Mouse (Mus musculus): ENCODE measurements around the gene Parp3. TPM values are rescaled to one million over a fixed set of nuclear protein-coding genes. Genes with fewer than 3 reads are reported as not detected.

Parp3 gene
- total and polyA plus RNA-seq, 3 experiments = 2.2 to 5.0 TPM; not detected in 1

DNA sequence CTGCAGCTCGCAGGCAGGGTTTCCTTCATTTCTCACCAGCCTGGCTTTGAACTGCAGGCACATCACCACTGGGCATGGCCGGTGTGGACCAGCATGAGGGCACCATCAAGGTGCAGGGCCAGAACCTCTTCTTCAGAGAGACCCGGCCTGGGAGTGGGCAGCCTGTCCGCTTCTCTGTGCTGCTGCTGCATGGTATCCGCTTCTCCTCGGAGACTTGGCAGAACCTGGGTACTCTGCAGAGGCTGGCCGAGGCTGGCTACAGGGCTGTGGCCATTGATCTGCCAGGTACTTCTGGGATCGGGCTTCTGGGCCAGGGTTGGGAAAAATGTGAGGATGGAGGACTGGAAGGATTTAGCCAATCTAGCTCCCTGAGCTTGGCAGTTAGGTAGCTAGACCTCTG is 26.8 kb downstream of the Parp3 start:
- H3K27ac ChIP-seq (ENCODE audit: control insufficient read depth, low read depth, low read length) = no peak overlapping the region
- H3K36me3 ChIP-seq (ENCODE audit: control insufficient read depth in 1 of 2, insufficient read depth in 2 of 2, low read length in 2 of 2) = peaks cover 0 to 4% of the 10 kb centered on the region in 2 experiments; a peak in 2 of 4 replicates
- no peak overlapping the region for H3K4me3 ChIP-seq (ENCODE audit: control insufficient read depth in 1 of 2, insufficient read depth in 1 of 2, low read depth in 2 of 2, low read length in 2 of 2)
- TF ChIP-seq MEF2A (IDR thresholded peaks at IDR 0.05; ENCODE audit: extremely low read depth, insufficient replicate concordance, low read depth, low read length, poor library complexity, severe bottlenecking) (no peak), UBTF (IDR thresholded peaks at IDR 0.05; ENCODE audit: borderline replicate concordance, insufficient read depth, low read depth, low read length) (no peak), SMC3 (IDR thresholded peaks at IDR 0.05; ENCODE audit: low read depth, low read length) (no peak), ZMIZ1 (IDR thresholded peaks at IDR 0.05; ENCODE audit: low read depth, low read length) (no peak), RCOR1 (IDR thresholded peaks at IDR 0.05; ENCODE audit: low read depth, low read length) (no peak), USF1 (IDR thresholded peaks at IDR 0.05; ENCODE audit: low read depth, low read length) (no peak), KAT2A (conservative IDR thresholded peaks at IDR 0.05; ENCODE audit: low read depth, low read length) (no peak), TBP (IDR thresholded peaks at IDR 0.05; ENCODE audit: low read depth, low read length) (no peak), MYC (IDR thresholded peaks at IDR 0.05; ENCODE audit: low read depth, low read length) (no peak), CHD1 (IDR thresholded peaks at IDR 0.05; ENCODE audit: low read depth, low read length) (no peak), CTCF (IDR thresholded peaks at IDR 0.05 in 2 of 3, conservative IDR thresholded peaks at IDR 0.05 in 1 of 3; ENCODE audit: control insufficient read depth in 1 of 3, insufficient read depth in 1 of 3, low read depth in 2 of 3, low read length in 3 of 3, poor library complexity in 1 of 3, severe bottlenecking in 1 of 3) (no peak), USF2 (IDR thresholded peaks at IDR 0.05; ENCODE audit: borderline replicate concordance in 1 of 2, insufficient read depth in 1 of 2, low read depth in 1 of 2, low read length in 2 of 2) (no peak), HCFC1 (IDR thresholded peaks at IDR 0.05; ENCODE audit: low read depth, low read length) (no peak)
- peaks cover 3% of the 10 kb centered on the region; the same call in 1 of the 2 replicates for H3K79me2 ChIP-seq (ENCODE audit: control insufficient read depth, insufficient read depth, low read length, poor library complexity)
- DNase-seq (ENCODE audit: low read depth, low spot score) = no peak
- peaks cover 0 to 11% of the 10 kb centered on the region in 2 experiments; a peak in 2 of 4 replicates for H3K4me1 ChIP-seq (ENCODE audit: control insufficient read depth in 1 of 2, insufficient read depth in 2 of 2, low read length in 2 of 2)
- H3K9ac ChIP-seq (ENCODE audit: control insufficient read depth, low read depth, low read length, poor library complexity, severe bottlenecking) = no peak overlapping the region
- no peaks in the 10 kb centered on the region for H3K9me3 ChIP-seq (replicated peaks; ENCODE audit: insufficient read depth, low read length)
- no peaks in the 10 kb centered on the region for H3K27me3 ChIP-seq (ENCODE audit: control insufficient read depth in 1 of 2, insufficient read depth in 2 of 2, low read length in 2 of 2)

DNA sequence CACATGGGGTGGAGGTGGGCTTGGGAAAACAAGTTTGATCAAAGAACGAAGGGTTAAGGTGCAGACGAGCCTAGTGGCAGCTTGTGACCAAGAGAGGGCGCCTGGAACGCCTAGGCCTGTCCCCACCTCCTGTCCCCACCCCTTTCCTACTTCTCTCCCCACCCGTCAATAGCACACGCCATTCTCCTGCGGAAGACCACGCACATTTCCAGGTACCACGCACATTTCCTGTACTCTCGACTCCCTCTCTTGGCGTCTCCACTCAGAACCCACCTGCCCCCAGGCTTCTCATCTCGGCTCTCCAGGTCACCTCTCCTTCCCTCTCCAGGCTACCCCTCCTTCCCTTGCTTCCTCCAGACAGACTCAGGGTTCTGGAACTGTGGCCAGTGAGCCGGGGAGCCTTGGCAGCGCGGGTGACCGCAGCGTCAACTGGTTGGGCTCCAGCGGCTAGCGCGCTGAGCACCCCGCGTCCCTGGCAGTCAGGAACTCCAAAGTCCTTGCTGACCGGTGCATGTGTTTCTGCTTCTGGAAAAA is 28.2 kb downstream of the Parp3 start:
- H3K4me1 ChIP-seq (ENCODE audit: control insufficient read depth in 1 of 2, insufficient read depth in 2 of 2, low read length in 2 of 2) = peaks cover 0 to 11% of the 10 kb centered on the region in 2 experiments; a peak in 2 of 4 replicates
- DNase-seq (ENCODE audit: low read depth, low spot score) = peak; percentile 88
- no peaks in the 10 kb centered on the region for H3K27me3 ChIP-seq (ENCODE audit: control insufficient read depth in 1 of 2, insufficient read depth in 2 of 2, low read length in 2 of 2)
- peaks cover 3% of the 10 kb centered on the region; the same call in 1 of the 2 replicates for H3K79me2 ChIP-seq (ENCODE audit: control insufficient read depth, insufficient read depth, low read length, poor library complexity)
- no peak overlapping the region for H3K27ac ChIP-seq (ENCODE audit: control insufficient read depth, low read depth, low read length)
- peaks cover 0 to 4% of the 10 kb centered on the region in 2 experiments; a peak in 2 of 4 replicates for H3K36me3 ChIP-seq (ENCODE audit: control insufficient read depth in 1 of 2, insufficient read depth in 2 of 2, low read length in 2 of 2)
- peak overlapping the region; percentile 70 to 96 for H3K4me3 ChIP-seq (ENCODE audit: control insufficient read depth in 1 of 2, insufficient read depth in 1 of 2, low read depth in 2 of 2, low read length in 2 of 2)
- peak overlapping the region; percentile 78 for H3K9ac ChIP-seq (ENCODE audit: control insufficient read depth, low read depth, low read length, poor library complexity, severe bottlenecking)
- H3K9me3 ChIP-seq (replicated peaks; ENCODE audit: insufficient read depth, low read length) = no peaks in the 10 kb centered on the region
- peak; percentile 41 for TF ChIP-seq NELFE (IDR thresholded peaks at IDR 0.05; ENCODE audit: low read depth, low read length)
- TF ChIP-seq ZKSCAN1 (IDR thresholded peaks at IDR 0.05; ENCODE audit: low read depth, low read length) = 0 out of 2 replicates have a peak, but pooled peaks have one; percentile 14
- TF ChIP-seq MAZ (IDR thresholded peaks at IDR 0.05; ENCODE audit: low read depth, low read length) = peak; percentile 65; the same call in 1 of the 2 replicates
- no peak for TF ChIP-seq MEF2A (IDR thresholded peaks at IDR 0.05; ENCODE audit: extremely low read depth, insufficient replicate concordance, low read depth, low read length, poor library complexity, severe bottlenecking)
- TF ChIP-seq POLR2A (IDR thresholded peaks at IDR 0.05; ENCODE audit: control insufficient read depth in 1 of 2, insufficient read depth in 1 of 2, low read depth in 1 of 2, low read length in 2 of 2, poor library complexity in 1 of 2) = peak in 1 of 2 experiments; percentile 56; a peak in 1 of 4 replicates
- TF ChIP-seq NRF1 (IDR thresholded peaks at IDR 0.05; ENCODE audit: insufficient read depth, low read depth, low read length, poor library complexity, severe bottlenecking) = no peak
- TF ChIP-seq TBP (IDR thresholded peaks at IDR 0.05; ENCODE audit: low read depth, low read length) = peak; percentile 40; the same call in 1 of the 2 replicates
- peak; percentile 51; the same call in 1 of the 2 replicates for TF ChIP-seq MYC (IDR thresholded peaks at IDR 0.05; ENCODE audit: low read depth, low read length)
- no peak for TF ChIP-seq ZNF384 (IDR thresholded peaks at IDR 0.05; ENCODE audit: low read depth, low read length)
- peak; percentile 76 for TF ChIP-seq MXI1 (IDR thresholded peaks at IDR 0.05; ENCODE audit: low read depth, low read length)
- no peak for TF ChIP-seq TAL1 (IDR thresholded peaks at IDR 0.05; ENCODE audit: low read length)
- no peak for TF ChIP-seq EP300 (IDR thresholded peaks at IDR 0.05; ENCODE audit: low read depth in 1 of 2, low read length in 2 of 2)
- peak; percentile 62 to 74 (median 69) for TF ChIP-seq CTCF (IDR thresholded peaks at IDR 0.05 in 2 of 3, conservative IDR thresholded peaks at IDR 0.05 in 1 of 3; ENCODE audit: control insufficient read depth in 1 of 3, insufficient read depth in 1 of 3, low read depth in 2 of 3, low read length in 3 of 3, poor library complexity in 1 of 3, severe bottlenecking in 1 of 3)
- TF ChIP-seq RAD21 (IDR thresholded peaks at IDR 0.05; ENCODE audit: low read depth, low read length) = no peak; the same call in 1 of the 2 replicates
- TF ChIP-seq KAT2A (conservative IDR thresholded peaks at IDR 0.05; ENCODE audit: low read depth, low read length) = no peak
- TF ChIP-seq USF1 (IDR thresholded peaks at IDR 0.05; ENCODE audit: low read depth, low read length) = no peak
- no peak for TF ChIP-seq POLR2AphosphoS5 (IDR thresholded peaks at IDR 0.05; ENCODE audit: borderline replicate concordance, low read depth, low read length)
- TF ChIP-seq SIN3A (IDR thresholded peaks at IDR 0.05; ENCODE audit: low read length) = peak; percentile 79
- no peak for TF ChIP-seq GATA1 (IDR thresholded peaks at IDR 0.05; ENCODE audit: low read depth, low read length)
- no peak for TF ChIP-seq JUND (IDR thresholded peaks at IDR 0.05; ENCODE audit: low read depth, low read length)
- TF ChIP-seq RCOR1 (IDR thresholded peaks at IDR 0.05; ENCODE audit: low read depth, low read length) = no peak
- TF ChIP-seq POLR2AphosphoS2 (IDR thresholded peaks at IDR 0.05; ENCODE audit: low read length) = no peak
- TF ChIP-seq HCFC1 (IDR thresholded peaks at IDR 0.05; ENCODE audit: low read depth, low read length) = no peak
